Mouse (Mus musculus): Measurements from ENCODE around the gene Tnfsfm13. TPM values are rescaled to one million over a fixed set of nuclear protein-coding genes. Genes with fewer than 3 reads are reported as not detected.

Tnfsfm13 gene
- total and polyA plus RNA-seq, 3 experiments: not detected

DNA sequence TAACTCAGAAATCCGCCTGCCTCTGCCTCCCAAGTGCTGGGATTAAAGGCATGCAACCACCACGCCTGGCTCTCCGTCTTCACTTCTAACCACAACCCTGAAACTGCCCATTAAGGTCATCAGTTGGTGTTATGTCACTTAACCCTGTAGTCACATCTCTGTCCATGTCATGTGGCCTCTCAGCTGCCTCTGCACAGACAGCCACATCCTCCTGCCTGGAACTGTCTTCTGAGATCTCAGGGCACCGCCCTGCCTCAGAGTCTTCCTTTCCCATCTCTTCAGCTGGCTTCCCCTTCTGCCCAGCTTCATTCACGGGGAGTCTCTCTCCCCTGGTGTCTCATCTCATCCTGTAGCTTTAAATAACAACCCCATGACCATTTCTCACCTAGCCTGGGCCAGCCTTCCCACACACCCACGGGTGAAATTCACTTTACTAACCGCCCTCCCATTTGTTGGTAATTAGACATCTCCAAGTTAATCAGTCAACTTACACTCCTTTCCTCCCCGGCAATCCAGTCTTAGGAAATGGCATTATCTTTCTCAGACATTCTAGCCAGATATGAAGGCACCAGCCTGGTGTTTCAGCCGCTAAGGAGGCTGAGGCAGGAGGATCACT, 3.6 kb downstream of the Tnfsfm13 start:
- ATAC-seq (ENCODE audit: extremely low read depth, insufficient number of reproducible peaks, low FRiP score, poor library complexity, severe bottlenecking) (no peak), DNase-seq (ENCODE audit: low spot score) (no peak)
- Histone ChIP-seq H3K36me3 (replicated peaks) (no peaks in the 10 kb centered on the region), H3K4me1 (ENCODE audit: insufficient read depth, low read depth, low read length) (peaks cover 6% of the 10 kb centered on the region), H3K27me3 (ENCODE audit: insufficient read depth, low read length) (peaks cover 71% of the 10 kb centered on the region), H3K9me3 (replicated peaks) (no peaks in the 10 kb centered on the region), H3K4me3 (ENCODE audit: low read depth, low read length) (no peak overlapping the region)
- TF ChIP-seq GATA2 (IDR thresholded peaks at IDR 0.05; ENCODE audit: borderline replicate concordance, low read depth, low read length) (no peak), CTCF (IDR thresholded peaks at IDR 0.05; ENCODE audit: low read depth, low read length) (no peak), GATA1 (IDR thresholded peaks at IDR 0.05; ENCODE audit: borderline replicate concordance, low read length) (no peak), POLR2AphosphoS5 (IDR thresholded peaks at IDR 0.05; ENCODE audit: insufficient replicate concordance, low read depth, low read length) (no peak), TAL1 (conservative IDR thresholded peaks at IDR 0.05; ENCODE audit: low read depth, low read length) (no peak)

DNA sequence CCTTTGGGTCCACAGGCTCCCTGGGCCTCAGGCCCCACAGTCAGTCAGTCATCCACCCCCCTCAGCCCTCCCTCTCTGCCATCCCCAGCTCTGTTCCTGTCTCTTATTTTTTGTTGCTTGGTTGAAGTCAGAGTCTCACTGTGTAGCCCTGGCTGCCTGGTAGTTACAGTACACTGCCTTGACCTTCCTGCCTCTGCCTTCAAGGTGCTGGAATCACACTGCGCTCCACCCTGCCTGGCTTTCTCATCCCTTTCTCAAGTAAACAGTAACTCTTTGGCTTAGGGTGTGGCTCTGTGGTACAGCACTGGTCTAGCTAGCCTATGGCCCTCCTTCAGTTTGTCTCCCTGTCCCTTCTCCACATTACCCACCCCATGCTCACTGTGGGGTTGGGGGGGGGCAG, 6.0 kb downstream of the Tnfsfm13 start:
- ATAC-seq (ENCODE audit: extremely low read depth, insufficient number of reproducible peaks, low FRiP score, poor library complexity, severe bottlenecking): no peak
- DNase-seq (ENCODE audit: low spot score): no peak
- H3K4me3 ChIP-seq (ENCODE audit: low read depth, low read length): no peak overlapping the region
- no peaks in the 10 kb centered on the region for H3K36me3 ChIP-seq (replicated peaks)
- TF ChIP-seq POLR2AphosphoS5 (IDR thresholded peaks at IDR 0.05; ENCODE audit: insufficient replicate concordance, low read depth, low read length) (no peak), GATA1 (IDR thresholded peaks at IDR 0.05; ENCODE audit: borderline replicate concordance, low read length) (no peak), CTCF (IDR thresholded peaks at IDR 0.05; ENCODE audit: low read depth, low read length) (no peak), GATA2 (IDR thresholded peaks at IDR 0.05; ENCODE audit: borderline replicate concordance, low read depth, low read length) (no peak), TAL1 (conservative IDR thresholded peaks at IDR 0.05; ENCODE audit: low read depth, low read length) (no peak)
- peaks cover 81% of the 10 kb centered on the region for H3K27me3 ChIP-seq (ENCODE audit: insufficient read depth, low read length)
- H3K9me3 ChIP-seq (replicated peaks): no peaks in the 10 kb centered on the region
- peaks cover 15% of the 10 kb centered on the region for H3K4me1 ChIP-seq (ENCODE audit: insufficient read depth, low read depth, low read length)

DNA sequence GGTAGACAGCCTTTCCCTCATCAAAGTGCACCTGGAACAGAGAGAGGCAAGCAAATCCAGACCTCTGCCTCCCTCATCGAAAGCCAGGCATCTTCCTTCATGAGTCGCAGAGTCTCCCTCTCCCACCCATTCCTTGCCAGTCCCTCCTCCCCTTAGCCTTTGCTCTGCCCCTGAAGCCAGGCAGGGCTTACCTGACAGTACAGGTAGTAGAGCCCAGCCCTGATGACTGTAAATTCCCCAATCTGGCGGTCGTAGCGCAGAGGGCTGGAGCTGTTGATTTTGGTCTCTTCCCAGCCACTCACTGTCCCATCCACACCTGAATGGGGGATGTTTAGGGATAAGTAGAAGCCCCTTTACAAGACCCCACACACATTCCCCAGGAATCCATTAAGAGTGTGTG, 8.8 kb downstream of the Tnfsfm13 start:
- DNase-seq (ENCODE audit: low spot score) (no peak), ATAC-seq (ENCODE audit: extremely low read depth, insufficient number of reproducible peaks, low FRiP score, poor library complexity, severe bottlenecking) (no peak)
- TF ChIP-seq GATA2 (IDR thresholded peaks at IDR 0.05; ENCODE audit: borderline replicate concordance, low read depth, low read length) (no peak), TAL1 (conservative IDR thresholded peaks at IDR 0.05; ENCODE audit: low read depth, low read length) (no peak), GATA1 (IDR thresholded peaks at IDR 0.05; ENCODE audit: borderline replicate concordance, low read length) (no peak), POLR2AphosphoS5 (IDR thresholded peaks at IDR 0.05; ENCODE audit: insufficient replicate concordance, low read depth, low read length) (no peak), CTCF (IDR thresholded peaks at IDR 0.05; ENCODE audit: low read depth, low read length) (no peak)
- Histone ChIP-seq H3K4me3 (ENCODE audit: low read depth, low read length) (no peak overlapping the region), H3K9me3 (replicated peaks) (no peaks in the 10 kb centered on the region), H3K36me3 (replicated peaks) (no peaks in the 10 kb centered on the region), H3K27me3 (ENCODE audit: insufficient read depth, low read length) (peaks cover 71% of the 10 kb centered on the region), H3K4me1 (ENCODE audit: insufficient read depth, low read depth, low read length) (peaks cover 32% of the 10 kb centered on the region)

DNA sequence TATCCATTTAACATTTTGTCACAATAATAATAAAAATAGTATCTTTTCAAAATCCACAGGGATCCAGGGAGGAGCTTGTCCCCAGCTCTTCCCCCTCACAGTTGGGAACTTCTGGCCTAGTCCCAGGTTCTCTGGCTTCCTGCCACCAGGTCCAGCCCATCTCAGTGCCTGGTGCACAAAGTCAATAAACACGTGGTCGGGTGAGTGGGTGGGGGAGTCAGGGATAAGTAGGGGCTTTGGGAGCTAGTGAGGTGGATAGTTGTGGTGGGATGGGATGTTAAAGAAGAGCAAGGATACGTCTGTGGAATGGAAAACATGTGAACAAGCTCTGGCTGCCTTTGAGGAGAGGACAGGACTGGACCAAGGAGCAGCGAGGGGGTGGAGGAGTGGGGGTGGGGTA, 9.5 kb downstream of the Tnfsfm13 start:
- DNase-seq (ENCODE audit: low spot score) (no peak), ATAC-seq (ENCODE audit: extremely low read depth, insufficient number of reproducible peaks, low FRiP score, poor library complexity, severe bottlenecking) (no peak)
- H3K36me3 ChIP-seq (replicated peaks): no peaks in the 10 kb centered on the region
- H3K4me1 ChIP-seq (ENCODE audit: insufficient read depth, low read depth, low read length): peaks cover 34% of the 10 kb centered on the region
- no peaks in the 10 kb centered on the region for H3K9me3 ChIP-seq (replicated peaks)
- peaks cover 65% of the 10 kb centered on the region for H3K27me3 ChIP-seq (ENCODE audit: insufficient read depth, low read length)
- TF ChIP-seq GATA1 (IDR thresholded peaks at IDR 0.05; ENCODE audit: borderline replicate concordance, low read length) (no peak), CTCF (IDR thresholded peaks at IDR 0.05; ENCODE audit: low read depth, low read length) (no peak), TAL1 (conservative IDR thresholded peaks at IDR 0.05; ENCODE audit: low read depth, low read length) (no peak), GATA2 (IDR thresholded peaks at IDR 0.05; ENCODE audit: borderline replicate concordance, low read depth, low read length) (no peak), POLR2AphosphoS5 (IDR thresholded peaks at IDR 0.05; ENCODE audit: insufficient replicate concordance, low read depth, low read length) (no peak)
- H3K4me3 ChIP-seq (ENCODE audit: low read depth, low read length): no peak overlapping the region

DNA sequence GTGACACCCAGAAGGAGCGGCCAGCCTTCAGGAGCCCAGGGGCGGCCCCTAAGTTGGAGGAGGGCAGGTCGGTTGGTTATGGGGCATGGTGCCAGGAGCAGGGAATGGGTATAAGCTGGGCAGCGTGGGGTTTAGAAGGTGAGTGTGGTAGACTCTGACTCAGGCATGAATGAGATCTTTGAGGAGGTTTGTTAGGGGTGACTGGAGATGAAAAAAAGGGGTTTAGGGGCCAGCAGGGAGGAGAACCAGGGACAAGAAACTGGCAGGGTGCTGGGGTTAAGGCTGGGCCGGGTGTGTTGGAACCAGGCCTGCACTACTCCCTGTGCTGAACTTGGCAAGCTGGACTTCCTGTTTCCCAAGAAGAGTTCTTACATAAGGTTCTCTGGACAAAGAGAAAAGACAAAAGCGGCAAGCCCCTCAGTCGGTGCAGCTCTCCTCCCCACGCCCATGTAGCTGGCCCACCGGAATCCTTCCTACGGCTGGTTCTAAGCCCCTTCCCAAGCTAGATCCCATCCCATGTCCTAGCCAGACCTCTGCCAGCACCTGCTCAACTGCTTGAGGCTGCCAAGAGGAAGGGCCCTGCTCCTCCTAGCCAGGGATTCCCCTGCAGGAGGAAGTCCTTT, 10.3 kb downstream of the Tnfsfm13 start, which contains the start of gene Tnfsf13:
Gene Tnfsf13, minus strand, starts transcription at position 259 of the 623 bp plus-strand sequence.
- H3K4me3 ChIP-seq (ENCODE audit: low read depth, low read length): no peak within 1 kb of the TSS
- H3K36me3 ChIP-seq (replicated peaks): no peaks in the 10 kb centered on the region
- TF ChIP-seq CTCF (IDR thresholded peaks at IDR 0.05; ENCODE audit: low read depth, low read length): no peak
- TF ChIP-seq GATA1 (IDR thresholded peaks at IDR 0.05; ENCODE audit: borderline replicate concordance, low read length): no peak
- TF ChIP-seq TAL1 (conservative IDR thresholded peaks at IDR 0.05; ENCODE audit: low read depth, low read length): no peak
- TF ChIP-seq GATA2 (IDR thresholded peaks at IDR 0.05; ENCODE audit: borderline replicate concordance, low read depth, low read length): no peak
- no peak for TF ChIP-seq POLR2AphosphoS5 (IDR thresholded peaks at IDR 0.05; ENCODE audit: insufficient replicate concordance, low read depth, low read length)
- H3K9me3 ChIP-seq (replicated peaks): no peaks in the 10 kb centered on the region
- H3K27me3 ChIP-seq (ENCODE audit: insufficient read depth, low read length): peaks cover 58% of the 10 kb centered on the region
- peaks cover 40% of the 10 kb centered on the region for H3K4me1 ChIP-seq (ENCODE audit: insufficient read depth, low read depth, low read length)
- DNase-seq (ENCODE audit: low spot score) (no peak), ATAC-seq (ENCODE audit: extremely low read depth, insufficient number of reproducible peaks, low FRiP score, poor library complexity, severe bottlenecking) (no peak)

DNA sequence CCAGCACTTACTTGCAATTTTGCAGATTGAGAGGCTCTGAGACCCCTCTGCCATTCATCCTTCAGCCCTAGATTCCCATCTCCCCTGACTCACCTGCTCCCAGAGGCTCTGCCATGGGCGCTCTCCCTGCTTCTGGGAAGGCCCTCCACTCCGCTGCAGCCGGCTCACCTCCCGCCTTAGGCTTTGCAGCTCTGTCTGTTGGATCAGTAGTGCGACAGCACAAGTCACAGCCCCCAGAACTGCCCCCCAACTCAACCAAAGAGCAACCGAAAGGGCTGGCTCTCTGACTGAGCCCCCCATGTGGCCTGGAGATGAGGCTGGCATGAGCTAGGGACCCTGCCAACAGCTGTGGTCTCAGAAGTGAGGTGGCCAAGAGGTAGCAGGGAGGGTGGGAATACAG, 11.0 kb downstream of the Tnfsfm13 start:
- TF ChIP-seq GATA2 (IDR thresholded peaks at IDR 0.05; ENCODE audit: borderline replicate concordance, low read depth, low read length) (no peak), CTCF (IDR thresholded peaks at IDR 0.05; ENCODE audit: low read depth, low read length) (no peak), GATA1 (IDR thresholded peaks at IDR 0.05; ENCODE audit: borderline replicate concordance, low read length) (no peak), POLR2AphosphoS5 (IDR thresholded peaks at IDR 0.05; ENCODE audit: insufficient replicate concordance, low read depth, low read length) (no peak), TAL1 (conservative IDR thresholded peaks at IDR 0.05; ENCODE audit: low read depth, low read length) (no peak)
- Histone ChIP-seq H3K4me3 (ENCODE audit: low read depth, low read length) (no peak overlapping the region), H3K4me1 (ENCODE audit: insufficient read depth, low read depth, low read length) (peaks cover 45% of the 10 kb centered on the region), H3K9me3 (replicated peaks) (no peaks in the 10 kb centered on the region), H3K36me3 (replicated peaks) (peaks cover 7% of the 10 kb centered on the region), H3K27me3 (ENCODE audit: insufficient read depth, low read length) (peaks cover 51% of the 10 kb centered on the region)
- ATAC-seq (ENCODE audit: extremely low read depth, insufficient number of reproducible peaks, low FRiP score, poor library complexity, severe bottlenecking) (no peak), DNase-seq (ENCODE audit: low spot score) (no peak)

All from G1E (cell line).